Mouse (Mus musculus) MEL (cell line): ENCODE measurements around the gene Chst8.

Source experiments
- CTCF ChIP-seq, 3 experiments: IDR thresholded peaks in 2 of 3; conservative IDR thresholded peaks in 1 of 3; 2 replicates each; pipeline ENCODE4 v1.5.1; 2011 to 2012; ENCODE audit warnings: low read length in 3 of 3, low read depth in 2 of 3, mild to moderate bottlenecking in 2 of 3, improper control_type of control experiment in 1 of 3, inconsistent platforms in 1 of 3, mixed read lengths in 1 of 3, moderate library complexity in 1 of 3; ENCODE audit not compliant: control insufficient read depth in 1 of 3, insufficient read depth in 1 of 3, poor library complexity in 1 of 3, severe bottlenecking in 1 of 3
- EP300 ChIP-seq, 2 experiments: IDR thresholded peaks; 2 replicates each; pipeline ENCODE4 v1.6.1; 2011; ENCODE audit warnings: improper control_type of control experiment in 2 of 2, low read length in 2 of 2, low read depth in 1 of 2, mild to moderate bottlenecking in 1 of 2
- ETS1 ChIP-seq: IDR thresholded peaks from 2 replicates; pipeline ENCODE4 v1.6.1; 2012; ENCODE audit warnings: low read depth, mild to moderate bottlenecking, inconsistent platforms, low read length, improper control_type of control experiment, moderate library complexity
- HCFC1 ChIP-seq: IDR thresholded peaks from 2 replicates; pipeline ENCODE4 v1.6.1; 2012; ENCODE audit warnings: low read depth, mild to moderate bottlenecking, inconsistent platforms, low read length, improper control_type of control experiment, moderate library complexity
- KAT2A ChIP-seq: conservative IDR thresholded peaks from 2 replicates; pipeline ENCODE4 v1.6.1; 2012; ENCODE audit warnings: low read depth, low read length, improper control_type of control experiment, inconsistent platforms
- MEF2A ChIP-seq: IDR thresholded peaks from 2 replicates; pipeline ENCODE4 v1.6.1; 2014; ENCODE audit warnings: low read depth, mild to moderate bottlenecking, inconsistent platforms, low read length, improper control_type of control experiment; ENCODE audit not compliant: poor library complexity, insufficient replicate concordance, severe bottlenecking; ENCODE audit errors: extremely low read depth
- MYC ChIP-seq: IDR thresholded peaks from 2 replicates; pipeline ENCODE4 v1.6.1; 2011; ENCODE audit warnings: low read depth, mild to moderate bottlenecking, low read length, improper control_type of control experiment, moderate library complexity
- POLR2A ChIP-seq, 2 experiments: IDR thresholded peaks; 2 replicates each; pipeline ENCODE4 v1.6.1; 2011 to 2012; ENCODE audit warnings: low read length in 2 of 2, mild to moderate bottlenecking in 2 of 2, control low read depth in 1 of 2, improper control_type of control experiment in 1 of 2, low read depth in 1 of 2, moderate library complexity in 1 of 2; ENCODE audit not compliant: control insufficient read depth in 1 of 2, insufficient read depth in 1 of 2, poor library complexity in 1 of 2
- SIN3A ChIP-seq: IDR thresholded peaks from 2 replicates; pipeline ENCODE4 v1.6.1; 2012; ENCODE audit warnings: low read length, improper control_type of control experiment, inconsistent platforms
- SMC3 ChIP-seq: IDR thresholded peaks from 2 replicates; pipeline ENCODE4 v1.6.1; 2011; ENCODE audit warnings: low read depth, low read length, improper control_type of control experiment
- TCF12 ChIP-seq: IDR thresholded peaks from 2 replicates; pipeline ENCODE4 v1.6.1; 2014; ENCODE audit warnings: low read depth, mild to moderate bottlenecking, inconsistent platforms, low read length, improper control_type of control experiment, moderate library complexity
- UBTF ChIP-seq: IDR thresholded peaks from 2 replicates; pipeline ENCODE4 v1.6.1; 2012; ENCODE audit warnings: low read depth, mild to moderate bottlenecking, inconsistent platforms, low read length, improper control_type of control experiment, moderate library complexity, borderline replicate concordance; ENCODE audit not compliant: insufficient read depth
- ZMIZ1 ChIP-seq: IDR thresholded peaks from 2 replicates; pipeline ENCODE4 v1.6.1; 2012; ENCODE audit warnings: low read depth, mild to moderate bottlenecking, inconsistent platforms, low read length, improper control_type of control experiment, moderate library complexity

GRCm38 (mm10) chr7:34656632-34657031, 155.9 kb downstream of the Chst8 start, which contains the start of gene Kctd15:
- no peak for TF ChIP-seq CTCF (IDR thresholded peaks at IDR 0.05 in 2 of 3, conservative IDR thresholded peaks at IDR 0.05 in 1 of 3; ENCODE audit: control insufficient read depth in 1 of 3, insufficient read depth in 1 of 3, low read depth in 2 of 3, low read length in 3 of 3, poor library complexity in 1 of 3, severe bottlenecking in 1 of 3)
- TF ChIP-seq HCFC1: no peak
- TF ChIP-seq MEF2A: no peak
- no peak for TF ChIP-seq ETS1
- TF ChIP-seq EP300 (IDR thresholded peaks at IDR 0.05; ENCODE audit: low read depth in 1 of 2, low read length in 2 of 2): no peak
- no peak for TF ChIP-seq SIN3A
- TF ChIP-seq POLR2A (IDR thresholded peaks at IDR 0.05; ENCODE audit: control insufficient read depth in 1 of 2, insufficient read depth in 1 of 2, low read depth in 1 of 2, low read length in 2 of 2, poor library complexity in 1 of 2): no peak
- TF ChIP-seq MYC: no peak
- no peak for TF ChIP-seq SMC3
- TF ChIP-seq KAT2A: no peak
- no peak for TF ChIP-seq ZMIZ1
- TF ChIP-seq TCF12: no peak
- no peak for TF ChIP-seq UBTF
